Mouse (Mus musculus) lung, postnatal 0 days (tissue): ENCODE data around the gene Mapre3.

Experiments
- CTCF ChIP-seq: IDR thresholded peaks from 2 replicates; pipeline ENCODE4 v1.5.1; 2016; ENCODE audit warnings: antibody characterized with exemption, mild to moderate bottlenecking
- EP300 ChIP-seq: IDR thresholded peaks from 2 replicates; pipeline ENCODE4 v1.6.1; 2016; ENCODE audit warnings: antibody characterized with exemption, mild to moderate bottlenecking, control low read depth

DNA sequence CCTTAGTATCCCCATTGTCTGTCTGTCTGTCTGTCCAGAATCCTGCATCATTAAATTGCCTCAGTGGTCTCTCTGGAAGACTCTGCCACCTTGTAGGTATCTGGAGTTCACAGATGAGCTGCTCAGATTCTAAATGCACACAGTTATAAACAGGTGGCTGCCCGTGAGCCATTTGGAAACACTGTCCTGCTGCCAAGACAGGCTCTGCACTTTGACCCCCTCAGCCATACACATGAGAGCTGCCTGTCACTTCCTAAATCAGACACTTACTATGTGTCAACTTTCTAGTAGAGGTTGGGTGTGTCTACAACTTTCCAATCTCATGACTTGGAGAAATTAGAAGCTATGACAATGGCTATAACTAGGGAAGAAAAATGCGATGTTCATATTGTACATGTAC, 25.3 kb downstream of the Mapre3 start:
- TF ChIP-seq CTCF = no peak
- no peak for TF ChIP-seq EP300
